Mouse (Mus musculus): Measurements from ENCODE around the gene Nxf7. TPM values are rescaled to one million over a fixed set of nuclear protein-coding genes. Genes with fewer than 3 reads are reported as not detected.
"Not testable (repeated sequence)": the region's sequence is repeated elsewhere in the genome, so short reads cannot be mapped to it uniquely, and the experiment has no call there.

Gene Nxf7
- polyA plus RNA-seq, 1 experiment, result 0.16 TPM

GRCm38 (mm10) chrX:135562841-135563240 lies 35.7 kb downstream of the Nxf7 start:
- Histone ChIP-seq H3K4me3 (replicated peaks; ENCODE audit: insufficient read depth, low read depth, low read length) (no peak overlapping the region), H3K4me1 (ENCODE audit: control insufficient read depth, insufficient read depth, low read length) (no peaks in the 10 kb centered on the region), H3K27ac (ENCODE audit: insufficient read depth, low read length) (no peak overlapping the region), H3K27me3 (ENCODE audit: control insufficient read depth, insufficient read depth, low read length) (no peaks in the 10 kb centered on the region)
- DNase-seq, result no peak
- TF ChIP-seq CTCF (IDR thresholded peaks at IDR 0.05; ENCODE audit: borderline replicate concordance, insufficient read depth, low read depth, low read length) (no peak), POLR2A (IDR thresholded peaks at IDR 0.05; ENCODE audit: borderline replicate concordance, insufficient read depth, low read length) (no peak)
- 21% methylated on average over 2 of the region's 2 CpGs for WGBS

- H3K27me3 ChIP-seq (ENCODE audit: control insufficient read depth, insufficient read depth, low read length); H3K4me1 ChIP-seq (ENCODE audit: control insufficient read depth, insufficient read depth, low read length); DNase-seq; H3K27ac ChIP-seq (ENCODE audit: insufficient read depth, low read length); H3K4me3 ChIP-seq (replicated peaks; ENCODE audit: insufficient read depth, low read depth, low read length): not testable (repeated sequence)
- 72% methylated on average over 2 of the region's 2 CpGs for WGBS
Measured at GRCm38 (mm10) chrX:135561693-135562092, 36.9 kb downstream of the Nxf7 start.

GRCm38 (mm10) chrX:135560933-135561332 lies 37.6 kb downstream of the Nxf7 start:
- H3K27me3 ChIP-seq (ENCODE audit: control insufficient read depth, insufficient read depth, low read length); H3K27ac ChIP-seq (ENCODE audit: insufficient read depth, low read length); H3K4me1 ChIP-seq (ENCODE audit: control insufficient read depth, insufficient read depth, low read length); H3K4me3 ChIP-seq (replicated peaks; ENCODE audit: insufficient read depth, low read depth, low read length): not testable (repeated sequence)
- 15% methylated on average over 4 of the region's 4 CpGs for WGBS
- DNase-seq, result peak; percentile 6 to 30

GRCm38 (mm10) chrX:135559665-135560064 lies 38.9 kb downstream of the Nxf7 start:
- WGBS, result 19% methylated on average over 8 of the region's 8 CpGs
- not testable (repeated sequence) for H3K4me1 ChIP-seq (ENCODE audit: control insufficient read depth, insufficient read depth, low read length); H3K4me3 ChIP-seq (replicated peaks; ENCODE audit: insufficient read depth, low read depth, low read length); H3K27me3 ChIP-seq (ENCODE audit: control insufficient read depth, insufficient read depth, low read length); H3K27ac ChIP-seq (ENCODE audit: insufficient read depth, low read length)
- peak; percentile 19 to 38 for DNase-seq

Other genes with a start within 250 kb of the Nxf7 start
- not detected in 2 replicates for gene Gm5128, start 225.5 kb downstream of the Nxf7 start, polyA plus RNA-seq (2012; rRNA removed)
- gene Gm7903, start 164.9 kb downstream of the Nxf7 start, polyA plus RNA-seq (2012; rRNA removed), result not detected in 2 replicates
- gene AV320801, start 104.2 kb downstream of the Nxf7 start, polyA plus RNA-seq (2012; rRNA removed), result not detected in 2 replicates
- gene Prame, start 28.9 kb upstream of the Nxf7 start, polyA plus RNA-seq (2012; rRNA removed), result not detected in 2 replicates
- not detected in 2 replicates for gene Tcp11x2, start 95.0 kb upstream of the Nxf7 start, polyA plus RNA-seq (2012; rRNA removed)
- not detected in 2 replicates for gene Tmsb15a, start 126.5 kb upstream of the Nxf7 start, polyA plus RNA-seq (2012; rRNA removed)
- gene Armcx5, start 144.0 kb upstream of the Nxf7 start, polyA plus RNA-seq (2012; rRNA removed), result 12.6 and 12.7 TPM in 2 replicates
- 190 TPM in 2 replicates for gene Gprasp1, start 144.0 kb upstream of the Nxf7 start, polyA plus RNA-seq (2012; rRNA removed)
- 32.3 and 34.1 TPM in 2 replicates for gene Bhlhb9, start 198.8 kb upstream of the Nxf7 start, polyA plus RNA-seq (2012; rRNA removed)
- gene Gprasp2, start 240.3 kb upstream of the Nxf7 start, polyA plus RNA-seq (2012; rRNA removed), result 107 and 115 TPM in 2 replicates